Mouse (Mus musculus): ENCODE data around the gene Smpdl3a.
A peak's percentile ranks its signal among the peaks of the same experiment; 100 is the strongest.

The Smpdl3a gene

DNA sequence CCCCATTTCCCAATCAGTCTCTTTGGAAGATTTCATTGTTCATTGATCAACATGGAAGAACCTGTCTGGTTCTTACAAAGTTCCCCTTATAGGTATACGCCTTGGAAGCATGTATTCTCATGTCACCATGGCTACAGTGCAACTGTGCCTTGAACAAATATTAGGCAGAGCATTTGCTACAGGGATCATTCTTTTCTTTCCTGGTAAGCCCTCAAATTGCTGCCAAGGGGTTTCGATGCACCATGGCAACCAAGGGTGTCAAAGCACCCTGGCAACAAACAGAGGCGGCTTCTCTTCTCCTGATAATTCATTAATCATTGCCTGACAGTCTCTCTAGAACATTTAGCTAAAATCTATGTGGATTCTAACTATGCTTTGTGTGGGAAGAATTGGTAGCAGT, 28.3 kb downstream of the Smpdl3a start:
- DNase-seq: peak; percentile 13

DNA sequence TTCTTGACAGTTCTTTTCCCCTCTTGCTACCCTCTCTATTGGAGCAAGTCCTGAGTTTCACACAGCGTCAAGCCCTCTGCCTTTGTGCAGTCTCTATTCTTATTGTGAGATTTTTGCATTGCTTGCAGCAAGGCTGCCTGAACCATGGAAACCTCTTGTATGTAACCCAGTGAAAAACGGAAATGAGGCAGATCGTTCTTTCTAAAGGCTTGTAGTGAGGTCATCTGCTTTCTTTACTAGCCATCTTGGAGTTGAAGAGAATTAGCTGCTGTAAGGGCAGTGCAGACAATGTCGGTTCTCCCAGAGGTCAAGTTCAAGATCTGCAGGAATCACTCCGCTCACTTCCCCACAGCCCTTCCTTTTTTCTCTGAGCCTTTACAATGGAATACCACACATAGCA, 34.5 kb downstream of the Smpdl3a start:
- DNase-seq: no peak

DNA sequence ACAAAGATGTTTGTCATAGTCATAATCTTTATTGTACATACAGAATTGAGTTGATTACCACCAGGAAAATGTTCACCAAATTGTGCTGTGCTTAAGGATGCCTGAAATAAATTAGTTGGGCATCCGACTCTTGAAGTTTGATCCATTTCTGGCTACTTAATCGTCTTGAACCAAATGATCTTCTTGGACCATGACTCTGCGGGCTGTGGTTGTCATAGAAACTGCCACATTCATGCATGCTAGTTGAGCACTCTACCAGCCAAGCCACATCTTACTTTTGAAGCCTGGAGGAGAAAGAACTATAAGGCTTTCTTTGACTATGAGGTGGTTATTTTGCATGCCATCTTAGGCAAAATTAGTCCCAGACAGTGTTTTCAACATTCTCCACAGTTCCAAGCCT, 35.5 kb downstream of the Smpdl3a start:
- DNase-seq: no peak

DNA sequence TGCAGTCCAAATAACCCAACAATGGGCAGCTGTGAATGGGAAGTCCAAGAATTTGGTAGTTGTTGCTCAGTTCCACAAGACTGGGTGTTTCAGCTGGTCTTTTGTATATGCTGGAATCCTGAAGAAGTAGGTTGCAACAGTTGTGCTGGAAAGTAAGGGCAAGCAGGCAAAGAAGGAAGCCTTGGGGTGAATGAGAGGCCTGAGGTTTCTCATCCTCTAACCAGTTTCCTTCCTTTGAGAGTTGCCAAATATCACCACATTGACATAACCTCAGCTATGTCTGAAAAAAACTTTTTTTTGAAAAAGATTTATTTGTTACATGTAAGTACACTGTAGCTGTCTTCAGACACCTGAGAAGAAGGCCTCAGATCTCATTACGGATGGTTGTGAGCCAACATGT, 41.0 kb downstream of the Smpdl3a start:
- no peak for DNase-seq

DNA sequence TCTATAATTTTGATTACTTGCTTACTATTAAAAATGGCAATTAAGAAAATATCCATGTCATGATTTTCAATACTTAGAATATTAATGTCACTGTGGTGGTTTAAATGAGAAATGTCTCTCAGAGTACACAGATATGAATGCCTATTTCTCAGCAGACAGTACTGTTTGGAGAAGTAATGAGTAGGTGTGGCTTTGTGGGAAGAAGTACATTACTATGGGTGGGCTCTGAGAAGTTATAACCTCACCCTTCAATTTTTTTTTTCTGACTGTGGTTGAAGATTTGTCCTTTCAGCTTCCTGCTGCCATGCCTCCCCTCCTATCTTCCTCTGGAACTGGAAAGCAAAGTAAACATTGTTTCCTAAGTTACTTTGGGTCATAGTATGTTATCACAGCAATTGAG, 41.8 kb downstream of the Smpdl3a start:
- no peak for DNase-seq

DNA sequence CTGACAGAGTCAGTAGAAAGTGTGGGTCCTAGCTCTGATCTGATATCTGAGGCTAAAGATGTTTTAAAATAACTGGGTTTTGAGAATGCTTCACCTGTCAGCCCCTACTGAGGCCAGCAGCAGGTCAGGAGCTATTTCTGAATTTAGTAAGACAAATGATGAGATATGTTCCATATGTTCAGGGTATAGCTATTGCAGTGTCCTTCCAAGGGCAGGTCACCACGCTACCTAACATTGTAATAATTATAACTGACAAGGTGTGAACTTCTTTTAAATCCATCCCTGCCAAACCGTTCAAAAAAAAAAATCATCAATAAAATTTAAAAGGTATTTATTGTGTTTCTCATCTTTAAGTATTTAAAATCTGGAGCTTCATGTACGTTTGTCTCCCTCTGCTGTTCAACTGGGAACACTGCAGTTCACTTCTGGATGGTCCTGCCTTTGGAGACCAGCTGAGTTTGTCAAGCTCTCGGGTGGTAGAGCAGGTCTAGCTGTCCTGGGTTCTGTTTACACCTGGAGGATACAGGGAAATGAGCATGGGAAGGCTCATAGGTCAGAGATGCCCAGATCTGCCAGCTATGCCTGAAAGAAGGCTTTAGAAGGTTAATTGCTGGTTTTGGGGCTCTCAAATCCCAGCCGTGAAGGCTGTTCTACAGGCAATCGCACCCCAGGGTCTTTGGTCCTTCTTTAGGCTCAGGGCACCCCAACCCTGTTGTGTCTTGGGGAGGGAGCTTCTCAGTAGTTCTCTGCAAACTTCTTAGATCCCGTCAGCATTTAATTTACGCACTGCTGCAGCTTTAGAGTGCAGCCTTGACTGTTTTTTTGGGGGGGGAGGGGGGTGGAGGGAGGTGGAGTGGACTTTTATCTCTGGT, 47.7 kb downstream of the Smpdl3a start:
- DNase-seq: peak; percentile 76

DNA sequence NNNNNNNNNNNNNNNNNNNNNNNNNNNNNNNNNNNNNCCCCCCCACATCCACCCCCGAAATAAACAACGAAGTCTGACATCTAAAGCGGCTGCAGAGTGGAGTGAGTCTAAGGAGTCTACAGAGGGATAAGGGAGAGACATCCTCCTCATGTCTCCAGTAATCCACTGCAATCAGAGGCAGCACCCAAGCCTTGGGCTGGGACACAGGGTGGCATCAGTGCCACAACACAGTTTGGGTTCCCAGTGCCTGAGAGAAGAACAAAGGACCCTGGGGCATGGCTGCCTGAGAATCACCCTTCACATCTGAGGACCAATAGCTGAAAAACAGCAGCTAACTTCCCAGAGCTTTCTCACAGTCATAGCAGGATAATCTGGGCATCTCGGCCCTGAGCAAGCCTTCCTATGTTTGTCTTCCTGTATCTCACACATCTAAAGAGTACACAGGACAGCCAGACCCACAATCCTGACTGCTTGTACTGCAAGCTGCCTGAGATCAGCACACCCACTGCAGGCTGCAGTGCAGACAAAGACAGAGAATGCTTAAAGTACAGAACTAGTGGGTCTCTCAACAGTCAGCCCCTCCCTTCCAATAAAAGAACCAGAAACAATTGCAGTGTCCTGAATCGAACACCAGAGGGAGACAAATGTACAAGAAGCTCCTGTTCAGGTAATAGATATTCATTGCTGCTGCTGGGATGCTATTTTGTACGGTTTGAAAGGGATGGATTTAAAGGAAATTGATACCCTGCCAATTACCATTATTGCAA, 54.0 kb downstream of the Smpdl3a start:
- DNase-seq: peak; percentile 82

Data from retina, postnatal 1 day (tissue).